Mouse (Mus musculus) myocyte (in vitro differentiated cells): ENCODE results near the gene Gm15517.
"Not testable (repeated sequence)": the region's sequence is repeated elsewhere in the genome, so short reads cannot be mapped to it uniquely, and the experiment has no call there.

Source experiments
- E2F4 ChIP-seq: IDR thresholded peaks from one replicate; pipeline ENCODE4 v1.6.1; 2011; ENCODE audit warnings: mild to moderate bottlenecking, control low read depth, moderate library complexity; ENCODE audit not compliant: insufficient read depth
- MAX ChIP-seq: IDR thresholded peaks from one replicate; pipeline ENCODE4 v1.6.1; 2011; ENCODE audit warnings: low read depth, mild to moderate bottlenecking, control low read depth
- MYOD1 ChIP-seq, 3 experiments: IDR thresholded peaks; one replicate each; pipeline ENCODE4 v1.6.1; 2011; ENCODE audit warnings: control low read depth in 2 of 3, low read depth in 2 of 3, mild to moderate bottlenecking in 2 of 3, moderate library complexity in 1 of 3; ENCODE audit not compliant: insufficient read length in 2 of 3, control insufficient read depth in 1 of 3
- MYOG ChIP-seq, 3 experiments: IDR thresholded peaks; one replicate each; pipeline ENCODE4 v1.6.1; 2011; ENCODE audit warnings: control low read depth in 2 of 3, low read depth in 2 of 3, mild to moderate bottlenecking in 2 of 3; ENCODE audit not compliant: insufficient read length in 2 of 3, control insufficient read depth in 1 of 3, insufficient read depth in 1 of 3
- POLR2A ChIP-seq: IDR thresholded peaks from one replicate; pipeline ENCODE4 v1.6.1; 2011; ENCODE audit warnings: low read depth, mild to moderate bottlenecking, control low read depth, moderate library complexity; ENCODE audit not compliant: insufficient read length
- POLR2AphosphoS2 ChIP-seq: IDR thresholded peaks from one replicate; pipeline ENCODE4 v1.6.1; 2011; ENCODE audit warnings: low read depth, control low read depth; ENCODE audit not compliant: insufficient read length
- REST ChIP-seq: IDR thresholded peaks from one replicate; pipeline ENCODE4 v1.6.1; 2011; ENCODE audit warnings: mild to moderate bottlenecking, control low read depth, moderate library complexity; ENCODE audit not compliant: insufficient read depth, insufficient read length
- SRF ChIP-seq: IDR thresholded peaks from one replicate; pipeline ENCODE4 v1.6.1; 2011; ENCODE audit warnings: low read depth; ENCODE audit not compliant: control insufficient read depth, insufficient read length
- TCF12 ChIP-seq: IDR thresholded peaks from one replicate; pipeline ENCODE4 v1.6.1; 2011; ENCODE audit warnings: mild to moderate bottlenecking, control low read depth; ENCODE audit not compliant: poor library complexity, insufficient read depth, severe bottlenecking
- USF1 ChIP-seq: IDR thresholded peaks from one replicate; pipeline ENCODE4 v1.6.1; 2011; ENCODE audit warnings: low read depth, mild to moderate bottlenecking, control low read depth, moderate library complexity

GRCm38 (mm10) chr7:44222335-44222734, 38.9 kb upstream of the Gm15517 start:
- TF ChIP-seq POLR2A; POLR2AphosphoS2; MAX; REST; MYOD1 (IDR thresholded peaks at IDR 0.05; ENCODE audit: control insufficient read depth in 1 of 3, insufficient read length in 2 of 3, low read depth in 2 of 3); E2F4; USF1; TCF12; SRF; MYOG (IDR thresholded peaks at IDR 0.05; ENCODE audit: control insufficient read depth in 1 of 3, insufficient read depth in 1 of 3, insufficient read length in 2 of 3, low read depth in 2 of 3): not testable (repeated sequence)
